Mouse (Mus musculus): ENCODE data around the gene Actg2.

DNA sequence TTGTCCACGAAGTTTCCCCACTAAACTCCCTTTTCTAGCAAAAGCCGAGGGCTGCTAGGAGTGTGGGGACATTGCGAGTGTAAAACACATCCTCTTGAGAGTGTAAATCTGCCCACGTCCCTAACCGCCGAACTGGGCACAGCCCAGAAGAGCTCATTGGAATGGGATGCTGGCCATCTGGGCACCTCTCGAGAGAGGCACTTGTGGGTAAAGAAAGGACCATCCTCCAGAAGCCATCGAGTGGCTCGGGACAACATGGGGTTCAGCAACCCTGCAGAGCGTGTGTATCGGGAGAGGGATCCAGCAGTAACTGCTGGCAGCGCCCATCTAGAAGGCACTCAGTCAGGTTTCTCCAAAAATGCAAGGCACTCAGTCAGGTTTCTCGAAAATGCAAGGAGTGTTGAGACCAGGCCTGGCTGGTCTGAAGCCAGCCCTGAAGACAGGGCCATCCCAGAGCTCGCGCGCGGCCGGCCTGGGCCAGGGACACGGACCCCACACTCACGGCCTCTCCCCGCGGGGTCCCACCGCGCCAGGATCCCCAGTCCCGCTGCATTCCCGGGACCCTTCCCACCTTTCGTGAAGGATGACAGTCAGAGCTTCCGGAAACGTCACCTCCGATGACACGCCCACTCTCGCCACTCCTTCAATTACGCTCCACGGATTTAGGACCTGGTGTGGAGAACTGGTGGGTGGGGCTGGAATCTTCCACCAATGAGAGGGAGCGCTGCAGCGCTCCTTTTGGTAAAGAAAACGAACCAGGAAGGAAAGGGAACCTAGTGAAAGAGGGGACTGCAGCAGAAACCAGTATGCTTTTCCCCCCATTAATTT lies 36.0 kb upstream of the Actg2 start:
- TF ChIP-seq EP300 (IDR thresholded peaks at IDR 0.05; ENCODE audit: low read depth) (no peak), CTCF (IDR thresholded peaks at IDR 0.05; ENCODE audit: low read depth) (no peak)
